Mouse (Mus musculus) cerebellum, adult 11 months (tissue): ENCODE measurements around the gene Pde4d.

Source experiments
- DNase-seq: peaks from one replicate; pipeline ENCODE4 v3.0.0; 2022

The Pde4d gene

GRCm38 (mm10) chr13:109915501-109915900 is 1465.8 kb downstream of the Pde4d start:
- DNase-seq, result no peak

GRCm38 (mm10) chr13:109915964-109916363 is 1466.2 kb downstream of the Pde4d start:
- no peak for DNase-seq

GRCm38 (mm10) chr13:109917551-109917950 is 1467.8 kb downstream of the Pde4d start:
- no peak for DNase-seq

- DNase-seq, result no peak
These were observed 1468.9 kb downstream of the Pde4d start for GRCm38 (mm10) chr13:109918631-109919030.

GRCm38 (mm10) chr13:109920256-109920655 is 1470.5 kb downstream of the Pde4d start:
- DNase-seq, result no peak

- no peak for DNase-seq
These were observed 1471.7 kb downstream of the Pde4d start for GRCm38 (mm10) chr13:109921336-109922038.

- peak; percentile 44 for DNase-seq
These were observed 1472.5 kb downstream of the Pde4d start for GRCm38 (mm10) chr13:109922228-109922627.

GRCm38 (mm10) chr13:109922782-109923181 is 1473.0 kb downstream of the Pde4d start:
- DNase-seq, result no peak

GRCm38 (mm10) chr13:109924771-109925170 is 1475.0 kb downstream of the Pde4d start:
- DNase-seq, result no peak

GRCm38 (mm10) chr13:109926277-109926920 is 1476.7 kb downstream of the Pde4d start:
- DNase-seq, result no peak

- no peak for DNase-seq
These were observed 1478.0 kb downstream of the Pde4d start for GRCm38 (mm10) chr13:109927782-109928181.

GRCm38 (mm10) chr13:109932688-109933087 is 1482.9 kb downstream of the Pde4d start:
- DNase-seq, result no peak

GRCm38 (mm10) chr13:109933554-109933953 is 1483.8 kb downstream of the Pde4d start:
- no peak for DNase-seq

GRCm38 (mm10) chr13:109936866-109937265 is 1487.1 kb downstream of the Pde4d start:
- no peak for DNase-seq

GRCm38 (mm10) chr13:109944822-109945551 is 1495.2 kb downstream of the Pde4d start:
- peak; percentile 20 for DNase-seq

GRCm38 (mm10) chr13:109951466-109951865 is 1501.7 kb downstream of the Pde4d start:
- no peak for DNase-seq

GRCm38 (mm10) chr13:109954189-109954588 is 1504.4 kb downstream of the Pde4d start:
- no peak for DNase-seq

- DNase-seq, result no peak
These were observed 1508.2 kb downstream of the Pde4d start for GRCm38 (mm10) chr13:109957953-109958352.

- DNase-seq, result no peak
These were observed 1533.2 kb downstream of the Pde4d start for GRCm38 (mm10) chr13:109982821-109983443.

GRCm38 (mm10) chr13:109985411-109985810 is 1535.7 kb downstream of the Pde4d start:
- DNase-seq, result no peak

GRCm38 (mm10) chr13:109985892-109986291 is 1536.1 kb downstream of the Pde4d start:
- no peak for DNase-seq

- DNase-seq, result peak; percentile 72
These were observed 1543.2 kb downstream of the Pde4d start for GRCm38 (mm10) chr13:109992775-109993505.
